Mouse (Mus musculus): ENCODE measurements around the gene Dcaf8. TPM values are rescaled to one million over a fixed set of nuclear protein-coding genes. Genes with fewer than 3 reads are reported as not detected.

Gene Dcaf8
- polyA plus RNA-seq, 1 experiment, result 103 TPM

GRCm38 (mm10) chr1:172219451-172220406, 71.8 kb downstream of the Dcaf8 start, which contains the start of gene Casq1:
Casq1 (minus strand) TSS chr1:172219868.
- peak within 1 kb of the TSS; percentile 39 for H3K27ac ChIP-seq (ENCODE audit: insufficient read depth, low read length)
- TF ChIP-seq EP300 (IDR thresholded peaks at IDR 0.05; ENCODE audit: insufficient read depth, low read depth, low read length), result no peak
- TF ChIP-seq POLR2A (IDR thresholded peaks at IDR 0.05; ENCODE audit: insufficient read depth, low read length), result no peak
- no peak for TF ChIP-seq CTCF (IDR thresholded peaks at IDR 0.05; ENCODE audit: low read depth, low read length)
- H3K9ac ChIP-seq (ENCODE audit: low read depth, poor library complexity, severe bottlenecking), result peak within 1 kb of the TSS; percentile 32; the same call in 1 of the 2 replicates
- peak within 1 kb of the TSS; percentile 17 for H3K4me3 ChIP-seq (ENCODE audit: low read depth, low read length)
- no peaks in the 10 kb centered on the region for H3K9me3 ChIP-seq (replicated peaks; ENCODE audit: control insufficient read depth, insufficient read depth, low read length, poor library complexity, severe bottlenecking)
- no peaks in the 10 kb centered on the region for H3K36me3 ChIP-seq (ENCODE audit: control insufficient read depth, insufficient read depth, low read length, poor library complexity, severe bottlenecking)
- H3K4me1 ChIP-seq (ENCODE audit: control insufficient read depth, insufficient read depth, low read length), result peaks cover 4% of the 10 kb centered on the region
- H3K27me3 ChIP-seq (ENCODE audit: control insufficient read depth, insufficient read depth, low read length, poor library complexity, severe bottlenecking), result no peaks in the 10 kb centered on the region

DNA sequence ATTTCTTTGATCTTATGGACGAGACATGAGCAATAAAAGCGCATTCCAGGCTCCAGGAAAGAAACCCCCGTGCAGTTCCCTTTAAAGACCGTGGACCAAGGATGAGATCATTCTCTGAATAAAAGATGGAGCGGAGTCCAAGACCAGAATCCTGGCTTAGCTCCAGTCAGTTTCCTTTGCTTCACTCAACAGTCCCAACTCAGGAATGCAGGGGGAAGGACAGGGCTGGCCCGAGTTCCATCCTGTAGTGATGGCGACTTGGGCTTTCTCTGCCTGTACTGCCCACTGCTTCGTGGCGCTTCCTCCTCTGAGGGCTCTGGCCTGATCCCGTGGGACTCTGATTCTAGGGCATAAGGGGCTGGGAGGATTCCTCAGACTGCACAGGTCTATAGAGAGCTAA, 72.5 kb downstream of the Dcaf8 start:
- Histone ChIP-seq H3K4me3 (ENCODE audit: low read depth, low read length) (no peak overlapping the region), H3K9ac (ENCODE audit: low read depth, poor library complexity, severe bottlenecking) (no peak overlapping the region), H3K27me3 (ENCODE audit: control insufficient read depth, insufficient read depth, low read length, poor library complexity, severe bottlenecking) (no peaks in the 10 kb centered on the region), H3K9me3 (replicated peaks; ENCODE audit: control insufficient read depth, insufficient read depth, low read length, poor library complexity, severe bottlenecking) (no peaks in the 10 kb centered on the region), H3K27ac (ENCODE audit: insufficient read depth, low read length) (no peak overlapping the region), H3K4me1 (ENCODE audit: control insufficient read depth, insufficient read depth, low read length) (peaks cover 4% of the 10 kb centered on the region), H3K36me3 (ENCODE audit: control insufficient read depth, insufficient read depth, low read length, poor library complexity, severe bottlenecking) (no peaks in the 10 kb centered on the region)
- TF ChIP-seq CTCF (IDR thresholded peaks at IDR 0.05; ENCODE audit: low read depth, low read length), result no peak
- TF ChIP-seq EP300 (IDR thresholded peaks at IDR 0.05; ENCODE audit: insufficient read depth, low read depth, low read length), result no peak
- TF ChIP-seq POLR2A (IDR thresholded peaks at IDR 0.05; ENCODE audit: insufficient read depth, low read length), result no peak

DNA sequence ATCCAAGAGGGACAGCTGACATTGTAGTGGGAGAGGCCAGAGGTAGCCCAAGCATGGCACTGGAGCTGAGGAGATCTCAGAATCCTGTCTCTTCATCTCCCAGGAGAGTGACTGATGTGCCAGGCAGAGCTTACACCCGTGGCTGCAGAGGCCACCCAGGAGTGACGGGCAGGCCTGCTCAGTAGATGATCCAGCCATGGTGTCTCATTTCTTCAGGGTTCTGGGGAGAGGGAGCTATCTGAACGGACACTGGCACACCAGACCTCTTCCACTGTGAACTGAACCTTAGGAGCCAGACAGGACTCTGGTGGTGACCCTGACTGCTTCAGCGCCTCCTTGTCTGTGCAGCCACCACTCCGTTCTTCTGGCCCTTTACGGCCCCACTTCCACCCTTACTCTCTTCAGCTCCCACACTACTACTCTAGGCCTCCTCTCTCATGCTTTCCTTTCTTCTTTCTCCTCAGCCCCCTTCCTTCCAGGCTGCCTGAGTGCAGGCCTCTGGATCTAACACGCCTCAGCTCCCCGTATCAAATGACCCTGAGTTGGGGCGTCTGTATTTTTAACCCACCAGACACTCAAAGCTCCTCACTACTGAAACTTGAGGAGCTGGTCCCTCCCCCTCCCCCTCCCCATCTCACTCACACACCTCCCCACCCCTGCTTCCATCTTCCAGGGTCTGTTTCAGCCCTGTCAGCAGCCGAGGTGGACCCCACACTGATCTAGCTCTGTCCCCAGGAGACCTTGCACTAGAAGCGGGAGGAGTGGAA, 73.6 kb downstream of the Dcaf8 start:
- H3K4me3 ChIP-seq (ENCODE audit: low read depth, low read length), result no peak overlapping the region
- no peaks in the 10 kb centered on the region for H3K27me3 ChIP-seq (ENCODE audit: control insufficient read depth, insufficient read depth, low read length, poor library complexity, severe bottlenecking)
- no peaks in the 10 kb centered on the region for H3K9me3 ChIP-seq (replicated peaks; ENCODE audit: control insufficient read depth, insufficient read depth, low read length, poor library complexity, severe bottlenecking)
- H3K4me1 ChIP-seq (ENCODE audit: control insufficient read depth, insufficient read depth, low read length), result peaks cover 4% of the 10 kb centered on the region
- TF ChIP-seq CTCF (IDR thresholded peaks at IDR 0.05; ENCODE audit: low read depth, low read length), result no peak
- TF ChIP-seq EP300 (IDR thresholded peaks at IDR 0.05; ENCODE audit: insufficient read depth, low read depth, low read length), result no peak
- no peak for TF ChIP-seq POLR2A (IDR thresholded peaks at IDR 0.05; ENCODE audit: insufficient read depth, low read length)
- no peak overlapping the region for H3K27ac ChIP-seq (ENCODE audit: insufficient read depth, low read length)
- H3K9ac ChIP-seq (ENCODE audit: low read depth, poor library complexity, severe bottlenecking), result no peak overlapping the region
- no peaks in the 10 kb centered on the region for H3K36me3 ChIP-seq (ENCODE audit: control insufficient read depth, insufficient read depth, low read length, poor library complexity, severe bottlenecking)

GRCm38 (mm10) chr1:172228209-172228608, 80.3 kb downstream of the Dcaf8 start:
- no peaks in the 10 kb centered on the region for H3K4me1 ChIP-seq (ENCODE audit: control insufficient read depth, insufficient read depth, low read length)
- no peak overlapping the region for H3K9ac ChIP-seq (ENCODE audit: low read depth, poor library complexity, severe bottlenecking)
- no peaks in the 10 kb centered on the region for H3K27me3 ChIP-seq (ENCODE audit: control insufficient read depth, insufficient read depth, low read length, poor library complexity, severe bottlenecking)
- H3K4me3 ChIP-seq (ENCODE audit: low read depth, low read length), result no peak overlapping the region
- no peak overlapping the region for H3K27ac ChIP-seq (ENCODE audit: insufficient read depth, low read length)
- no peaks in the 10 kb centered on the region for H3K9me3 ChIP-seq (replicated peaks; ENCODE audit: control insufficient read depth, insufficient read depth, low read length, poor library complexity, severe bottlenecking)
- TF ChIP-seq CTCF (IDR thresholded peaks at IDR 0.05; ENCODE audit: low read depth, low read length) (no peak), POLR2A (IDR thresholded peaks at IDR 0.05; ENCODE audit: insufficient read depth, low read length) (no peak), EP300 (IDR thresholded peaks at IDR 0.05; ENCODE audit: insufficient read depth, low read depth, low read length) (no peak)
- H3K36me3 ChIP-seq (ENCODE audit: control insufficient read depth, insufficient read depth, low read length, poor library complexity, severe bottlenecking), result no peaks in the 10 kb centered on the region

DNA sequence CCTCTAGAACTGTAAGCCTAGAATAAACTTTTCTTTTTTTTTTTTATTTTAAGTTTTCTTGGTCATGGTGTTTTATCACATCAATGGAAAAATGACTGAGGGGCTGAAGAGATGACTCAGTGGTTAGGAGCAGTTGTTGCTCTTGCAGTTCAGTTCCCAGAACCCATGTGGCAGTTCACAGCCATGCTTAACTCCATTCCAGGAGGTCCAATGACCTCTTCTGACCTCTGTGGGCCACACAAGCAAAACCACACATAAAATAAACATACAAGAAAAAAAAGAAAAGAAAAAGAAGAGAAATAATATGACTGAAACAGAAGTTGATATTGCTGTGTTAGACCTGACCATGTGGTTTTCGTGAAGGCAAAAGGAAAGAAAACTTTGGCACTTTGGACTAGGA, 81.3 kb downstream of the Dcaf8 start:
- no peak overlapping the region for H3K9ac ChIP-seq (ENCODE audit: low read depth, poor library complexity, severe bottlenecking)
- no peaks in the 10 kb centered on the region for H3K9me3 ChIP-seq (replicated peaks; ENCODE audit: control insufficient read depth, insufficient read depth, low read length, poor library complexity, severe bottlenecking)
- H3K36me3 ChIP-seq (ENCODE audit: control insufficient read depth, insufficient read depth, low read length, poor library complexity, severe bottlenecking), result no peaks in the 10 kb centered on the region
- H3K27ac ChIP-seq (ENCODE audit: insufficient read depth, low read length), result no peak overlapping the region
- TF ChIP-seq POLR2A (IDR thresholded peaks at IDR 0.05; ENCODE audit: insufficient read depth, low read length), result no peak
- TF ChIP-seq EP300 (IDR thresholded peaks at IDR 0.05; ENCODE audit: insufficient read depth, low read depth, low read length), result no peak
- H3K27me3 ChIP-seq (ENCODE audit: control insufficient read depth, insufficient read depth, low read length, poor library complexity, severe bottlenecking), result no peaks in the 10 kb centered on the region
- no peaks in the 10 kb centered on the region for H3K4me1 ChIP-seq (ENCODE audit: control insufficient read depth, insufficient read depth, low read length)
- H3K4me3 ChIP-seq (ENCODE audit: low read depth, low read length), result no peak overlapping the region
